Mouse (Mus musculus): ENCODE measurements around the gene Rab17.

The Rab17 gene

DNA sequence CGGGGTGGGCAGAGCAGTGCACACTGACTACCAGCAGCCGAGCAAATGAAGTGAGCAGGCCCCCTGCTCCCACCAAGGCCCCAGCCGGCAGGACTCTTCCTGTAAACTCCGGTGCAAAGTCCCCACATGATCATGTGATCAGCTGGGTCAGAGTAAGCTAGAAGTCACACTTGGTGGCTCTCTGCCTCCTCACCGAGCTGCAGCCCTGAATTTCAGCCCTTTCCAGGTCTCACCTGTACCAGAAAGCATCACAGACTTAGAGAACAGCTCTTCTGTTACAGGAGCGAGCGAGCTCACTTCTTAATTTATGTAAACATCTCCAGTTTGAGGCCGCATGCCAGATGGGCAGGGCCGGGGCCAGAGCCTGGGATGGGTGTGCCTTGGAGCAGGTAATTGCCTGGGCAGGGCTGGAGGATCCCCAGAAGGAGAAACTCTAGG, at the start of gene Rab17:
TSS of gene Rab17 (minus strand) at position 315 of the 438 bp plus-strand sequence.
- no peak for DNase-seq

DNA sequence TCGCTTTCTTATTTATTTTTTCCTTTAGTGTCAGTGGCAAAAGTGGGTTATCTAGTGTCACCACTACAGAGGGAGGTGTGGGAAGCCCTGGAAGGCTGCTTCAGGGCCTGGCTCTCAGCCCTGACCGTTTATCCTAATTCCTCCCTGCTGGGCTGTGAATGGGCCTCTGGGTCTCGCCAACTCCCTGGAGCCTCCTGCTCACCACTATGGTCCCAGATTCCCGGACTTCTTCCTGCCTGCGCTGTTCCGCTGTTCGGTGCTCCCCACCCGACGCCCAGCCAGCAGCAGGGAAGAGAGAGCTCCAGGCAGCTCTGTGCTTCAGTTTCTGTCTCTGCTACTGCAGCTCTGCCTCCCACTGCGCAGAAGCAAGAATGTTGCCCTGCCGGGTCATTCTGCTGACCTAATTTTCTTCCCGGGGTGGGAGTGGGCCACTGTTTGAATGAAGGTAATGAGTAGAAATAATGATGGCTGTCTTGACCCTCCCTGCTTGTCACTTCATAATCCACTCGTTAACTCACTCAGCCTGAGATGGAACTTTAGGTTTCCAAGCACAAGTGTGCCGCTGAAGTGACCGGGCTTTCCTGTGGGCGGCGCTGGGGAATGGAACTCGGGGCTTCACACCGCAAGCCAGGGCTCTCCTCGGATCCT, 47.8 kb upstream of the Rab17 start:
- no peak for DNase-seq

DNA sequence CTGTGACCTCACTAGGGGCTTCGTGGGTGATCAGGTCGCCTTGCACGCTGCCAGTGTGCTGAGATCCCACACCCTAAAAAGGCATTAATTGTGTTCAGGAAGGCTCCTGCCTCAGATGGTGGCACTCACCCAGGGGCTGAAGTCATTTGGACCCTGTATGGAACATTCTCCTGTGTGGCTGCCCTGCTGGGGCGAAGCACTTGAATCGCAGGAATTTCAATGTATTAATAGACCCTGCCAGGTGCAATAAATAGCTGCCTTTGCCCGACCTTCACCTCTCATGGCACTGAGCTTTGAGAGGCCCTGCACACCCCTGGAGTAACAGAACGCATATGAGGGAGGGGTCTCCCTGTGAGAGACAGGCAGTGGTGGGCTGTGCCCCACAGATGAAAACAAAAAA, 46.1 kb upstream of the Rab17 start:
- no peak for DNase-seq

DNA sequence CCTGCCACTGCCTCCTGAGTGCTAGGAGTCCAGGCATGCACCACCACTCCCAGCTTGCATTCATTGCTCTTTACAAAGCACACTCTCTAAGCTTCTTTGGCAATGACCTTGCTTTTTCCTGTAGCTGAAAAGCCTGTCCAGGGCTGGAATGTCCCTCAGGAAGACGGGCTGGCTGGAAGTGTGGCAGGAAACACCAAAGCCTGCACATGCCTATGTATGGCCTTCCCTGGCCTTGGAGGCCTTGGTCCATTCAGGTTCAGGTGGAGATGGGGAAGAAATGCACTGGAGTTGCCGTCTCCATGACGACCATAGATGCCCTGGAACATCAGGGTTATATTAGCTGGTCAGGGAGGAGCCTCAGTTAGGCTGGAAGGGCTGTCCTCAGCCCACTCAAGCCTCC, 44.3 kb upstream of the Rab17 start:
- DNase-seq: no peak

GRCm38 (mm10) chr1:91011336-91011735, 41.9 kb upstream of the Rab17 start:
- no peak for DNase-seq

- no peak for DNase-seq
Observed at GRCm38 (mm10) chr1:91010716-91011115, 41.3 kb upstream of the Rab17 start.

- no peak for DNase-seq
Observed at GRCm38 (mm10) chr1:91010216-91010615, 40.8 kb upstream of the Rab17 start.

DNA sequence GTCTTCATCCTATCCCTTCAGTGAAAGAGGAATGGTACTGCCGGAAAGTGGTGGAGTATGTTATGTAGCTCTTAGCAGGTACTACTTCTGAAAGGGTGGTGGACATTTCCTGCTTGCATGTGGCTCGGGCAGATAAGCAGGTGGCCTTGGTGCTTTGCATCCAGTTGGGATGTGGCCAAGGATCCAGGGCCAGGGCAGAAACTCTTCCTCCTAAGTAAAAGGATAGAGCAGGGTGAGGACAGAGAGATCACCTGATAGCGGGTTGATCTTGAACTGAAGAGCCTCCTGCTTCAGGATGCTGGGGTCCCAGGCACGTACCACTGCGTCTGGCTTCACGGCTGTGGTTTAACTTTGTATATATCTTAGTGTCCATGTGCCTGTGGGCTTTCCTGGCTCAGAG, 39.8 kb upstream of the Rab17 start:
- no peak for DNase-seq

GRCm38 (mm10) chr1:91008746-91009145, 39.3 kb upstream of the Rab17 start:
- DNase-seq: no peak

GRCm38 (mm10) chr1:91008147-91008682, 38.8 kb upstream of the Rab17 start:
- no peak for DNase-seq

DNA sequence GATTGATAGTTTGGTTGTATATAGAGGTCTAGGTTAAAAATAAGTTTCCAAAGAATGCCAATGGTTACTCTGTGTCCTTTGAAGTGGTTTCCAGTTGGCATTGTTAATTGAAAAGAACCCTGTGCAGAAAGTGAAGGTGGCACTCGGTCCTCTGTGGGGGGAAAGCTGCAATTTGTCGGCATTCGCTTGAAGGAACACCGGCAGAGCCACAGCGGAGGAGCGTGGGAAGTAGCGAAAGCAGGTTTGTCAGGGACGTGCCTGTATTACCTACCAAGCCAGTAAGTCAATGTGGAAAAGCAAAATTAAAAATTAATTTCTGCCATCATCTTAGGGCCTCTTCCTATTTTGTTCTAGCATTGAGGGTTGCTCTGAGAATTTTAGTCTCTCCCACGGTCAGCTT, 37.2 kb upstream of the Rab17 start:
- no peak for DNase-seq

DNA sequence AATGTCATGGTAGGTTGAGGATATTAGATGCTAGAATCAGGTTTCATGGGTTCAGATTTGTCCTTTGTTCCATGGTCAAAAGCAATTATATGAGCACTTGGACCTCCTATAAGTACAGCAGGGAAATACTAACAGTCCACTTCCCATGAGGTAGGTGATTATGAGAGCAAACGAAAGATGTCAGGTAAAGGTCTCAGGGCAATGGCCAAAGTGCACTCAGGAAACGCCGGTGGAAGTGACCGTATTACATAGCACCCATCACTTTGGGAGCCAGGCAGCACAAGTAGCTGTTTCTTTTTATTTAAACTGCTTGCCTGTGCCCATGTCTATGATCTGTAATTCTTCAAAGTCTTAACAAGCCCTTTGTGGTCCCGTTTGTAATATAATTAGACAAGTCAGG, 36.6 kb upstream of the Rab17 start:
- DNase-seq: no peak

GRCm38 (mm10) chr1:91003522-91004253, 34.2 kb upstream of the Rab17 start:
- no peak for DNase-seq

DNA sequence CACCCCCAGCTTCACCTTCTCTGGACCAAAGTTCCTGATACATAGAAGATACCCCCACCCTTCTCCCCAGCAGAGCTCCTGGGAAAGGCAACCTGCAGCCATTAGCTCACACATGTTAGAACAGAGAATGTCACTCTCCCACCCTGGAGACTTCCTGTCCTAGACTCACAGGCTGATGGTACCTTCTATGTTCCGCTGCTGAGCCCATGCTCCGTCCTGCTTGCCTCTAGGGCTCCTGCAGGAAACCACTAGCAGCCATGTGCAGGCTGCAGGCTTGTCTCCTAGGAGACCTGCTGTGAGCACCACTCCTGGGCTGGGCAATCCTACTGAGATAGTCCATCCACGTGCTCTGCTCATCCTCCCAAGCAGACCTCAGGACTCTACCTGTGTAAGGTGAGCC, 33.2 kb upstream of the Rab17 start:
- no peak for DNase-seq

- DNase-seq: no peak
Observed at GRCm38 (mm10) chr1:91001871-91002539, 32.5 kb upstream of the Rab17 start.

- no peak for DNase-seq
Observed at GRCm38 (mm10) chr1:91001101-91001500, 31.6 kb upstream of the Rab17 start.

GRCm38 (mm10) chr1:90999911-91000601, 30.6 kb upstream of the Rab17 start:
- DNase-seq: no peak

DNA sequence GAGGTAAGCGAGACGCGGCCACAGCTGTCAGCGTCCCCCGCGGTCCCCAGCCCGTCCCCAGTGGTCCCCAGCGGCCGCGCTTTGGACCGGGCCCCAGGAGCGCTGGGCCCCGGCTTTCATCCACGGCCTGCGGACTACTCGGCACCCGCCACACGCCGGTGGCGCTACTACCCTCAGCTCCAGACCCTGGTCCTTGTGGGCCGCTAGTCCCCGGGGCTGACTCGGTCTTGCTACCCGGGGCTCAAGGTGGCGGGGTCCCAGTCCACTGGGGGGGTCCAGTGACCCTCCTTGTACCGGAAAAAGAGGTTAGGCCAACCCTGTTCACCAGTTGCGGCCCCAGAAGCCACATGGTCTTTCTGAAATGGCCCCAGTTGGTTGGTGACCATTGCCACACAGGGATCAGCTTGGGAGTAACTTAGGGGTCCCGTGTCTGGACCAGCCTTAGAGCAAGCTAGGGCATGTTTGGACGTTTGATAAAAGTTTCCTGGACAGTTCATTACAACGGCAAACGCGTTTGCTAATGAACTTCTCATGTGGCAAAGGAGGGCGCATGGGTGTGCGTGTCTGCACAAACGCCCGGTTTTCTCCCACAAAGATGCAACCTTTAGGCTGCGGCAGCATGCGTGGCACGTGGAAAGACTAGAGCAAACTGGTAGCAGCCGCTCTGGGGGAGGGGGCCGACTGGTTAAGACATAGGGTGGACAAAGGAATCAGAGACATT, 29.6 kb upstream of the Rab17 start:
- DNase-seq: no peak

GRCm38 (mm10) chr1:90998268-90998890, 28.9 kb upstream of the Rab17 start, which contains the start of gene Lrrfip1:
Gene Lrrfip1 (plus strand): TSS chr1:90998737.
- no peak for DNase-seq

GRCm38 (mm10) chr1:90997641-90998040, 28.2 kb upstream of the Rab17 start:
- DNase-seq: no peak

DNA sequence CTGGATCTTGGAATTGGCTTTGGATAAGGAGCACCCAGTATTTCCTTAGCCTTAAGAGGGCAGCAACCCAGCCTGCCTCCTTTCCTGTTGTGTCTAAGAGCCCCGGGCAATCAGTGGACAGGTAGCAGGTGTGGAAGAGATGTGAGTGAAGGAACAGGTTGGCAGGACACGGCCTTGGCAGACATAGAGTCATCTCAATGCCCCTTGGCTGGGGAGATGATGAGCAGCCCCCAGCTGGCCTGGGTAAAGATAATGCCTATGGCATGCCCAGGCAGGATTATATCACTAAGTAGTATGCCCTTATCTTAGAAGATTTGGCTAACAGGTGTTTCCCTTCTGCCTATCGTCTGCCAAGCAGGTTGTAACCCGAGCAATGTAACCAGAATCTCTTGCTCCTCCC, 27.7 kb upstream of the Rab17 start:
- DNase-seq: no peak

- DNase-seq: no peak
Observed at GRCm38 (mm10) chr1:90995916-90996315, 26.5 kb upstream of the Rab17 start.

All from cerebellum, adult 9-10 months (tissue).